Mouse (Mus musculus) cerebellum, postnatal 10 days (tissue): ENCODE data around the gene Ypel4.

Source experiments
- DNase-seq, 2 experiments: peaks; one replicate each; pipeline ENCODE4 v3.0.0; 2021; ENCODE audit warnings: mixed read lengths in 2 of 2

Ypel4 gene

DNA sequence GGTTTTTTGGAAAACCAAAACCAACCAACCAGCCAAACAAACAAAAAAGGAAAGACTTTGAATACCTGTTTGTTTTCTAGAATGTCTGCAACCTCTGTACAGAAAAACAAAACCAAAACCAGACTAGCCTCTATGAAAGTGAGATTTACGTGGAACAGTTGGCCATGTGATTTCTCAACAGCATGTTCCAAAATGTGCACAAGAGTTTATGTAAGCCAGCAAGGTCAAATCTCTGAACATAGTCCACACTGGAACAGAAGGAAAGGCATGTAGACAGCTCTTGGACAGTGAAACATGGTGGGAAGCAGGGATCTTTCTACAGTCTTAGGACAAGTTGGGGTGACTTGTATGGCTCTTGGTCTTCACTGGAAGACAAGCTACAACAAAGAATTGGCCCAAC, 28.0 kb downstream of the Ypel4 start:
- no peak for DNase-seq

DNA sequence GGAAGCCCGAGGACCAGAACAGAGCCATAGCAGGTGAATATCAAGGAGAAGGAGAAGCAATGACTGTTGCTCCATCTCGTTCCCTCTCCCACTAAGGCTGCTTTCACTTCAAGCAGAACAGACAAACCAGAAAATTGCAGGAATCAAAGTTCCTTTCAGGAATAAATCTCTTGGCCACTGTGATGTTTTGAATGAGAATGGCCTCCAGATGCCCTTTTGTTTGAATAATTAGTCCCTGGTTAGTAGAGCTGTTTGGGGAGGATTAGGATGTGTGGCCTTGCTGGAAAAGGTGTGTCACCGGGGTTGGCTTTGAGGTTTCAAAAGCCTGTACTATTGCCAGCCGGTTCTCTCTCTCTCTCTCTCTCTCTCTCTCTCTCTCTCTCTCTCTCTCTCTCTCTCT, 28.4 kb downstream of the Ypel4 start:
- DNase-seq = no peak

DNA sequence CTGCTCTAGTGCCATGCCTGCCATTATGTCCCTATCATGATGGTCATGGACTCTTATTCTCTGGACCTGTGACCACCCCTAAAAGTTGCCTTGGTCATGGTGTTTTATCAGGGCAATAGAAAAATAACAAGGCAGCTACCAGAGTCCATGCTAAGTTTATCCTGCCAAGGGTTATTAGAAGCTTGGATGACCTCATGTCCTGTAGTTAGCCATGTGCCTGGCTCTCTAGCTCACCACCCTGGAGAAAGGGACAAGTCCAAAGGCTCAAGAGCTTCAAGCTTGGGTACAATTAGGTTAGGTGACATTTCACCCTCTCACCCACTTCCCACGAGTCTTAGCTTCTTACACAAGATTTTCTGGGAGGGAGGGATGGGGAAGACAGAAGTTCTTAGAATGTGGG, 29.0 kb downstream of the Ypel4 start:
- DNase-seq = no peak

DNA sequence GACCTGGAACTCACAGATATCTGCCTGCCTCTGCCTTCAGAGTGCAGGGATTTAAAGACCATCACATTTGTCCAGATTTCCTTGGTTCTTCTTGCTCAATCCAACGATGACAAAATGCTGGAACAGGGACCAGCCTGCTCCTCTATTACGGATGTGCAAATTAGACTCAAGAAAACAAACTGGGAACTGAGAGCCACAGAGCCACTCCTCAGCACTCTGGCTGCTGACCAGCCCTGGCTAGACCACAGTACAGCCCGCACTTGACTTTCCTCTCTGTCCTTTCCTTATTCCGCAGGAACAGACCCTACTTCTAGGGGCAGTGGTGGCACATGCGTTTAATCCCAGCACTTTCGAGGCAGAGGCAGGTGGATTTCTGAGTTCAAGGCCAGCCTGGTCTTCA, 36.6 kb downstream of the Ypel4 start:
- DNase-seq = no peak

DNA sequence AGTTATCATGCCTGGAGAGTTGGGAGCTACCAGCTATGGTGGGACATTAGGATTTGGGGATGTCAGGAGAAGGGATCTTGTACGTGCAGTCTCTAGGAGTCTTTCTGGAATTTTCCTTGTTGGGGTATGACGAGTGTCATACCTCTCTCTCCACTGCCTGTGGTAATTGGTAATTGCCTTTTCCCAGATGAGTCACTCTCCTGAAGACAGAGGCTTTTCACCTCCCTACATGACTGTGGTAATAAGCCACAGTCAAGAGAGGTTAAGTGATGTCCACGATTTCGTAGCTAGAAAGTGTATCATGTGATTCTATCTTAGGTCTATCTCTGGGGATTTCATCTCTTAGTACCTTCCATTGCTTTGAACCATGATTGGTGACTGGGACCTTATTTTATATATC, 38.6 kb downstream of the Ypel4 start:
- no peak for DNase-seq

DNA sequence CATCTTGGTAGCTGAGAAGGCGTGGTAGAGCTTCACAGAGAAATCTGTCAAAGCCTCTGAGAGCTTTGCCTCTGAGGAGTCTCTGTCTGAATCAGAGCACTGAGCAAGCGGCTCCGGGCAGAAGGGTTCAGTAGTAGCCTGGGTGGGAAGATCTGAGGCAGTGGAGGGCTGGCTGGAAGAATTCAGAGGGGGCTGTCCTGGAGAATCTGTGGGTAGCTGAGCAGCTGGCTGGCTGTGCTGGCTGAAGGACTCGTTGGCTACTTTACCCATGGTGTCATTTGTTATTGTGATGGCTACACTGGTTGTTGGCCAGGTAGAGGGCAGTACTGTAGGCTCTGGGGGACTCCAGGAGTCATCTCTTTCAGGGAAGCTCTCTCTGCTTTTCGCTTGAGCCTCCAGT, 39.3 kb downstream of the Ypel4 start:
- DNase-seq = peak; percentile 38 to 41

DNA sequence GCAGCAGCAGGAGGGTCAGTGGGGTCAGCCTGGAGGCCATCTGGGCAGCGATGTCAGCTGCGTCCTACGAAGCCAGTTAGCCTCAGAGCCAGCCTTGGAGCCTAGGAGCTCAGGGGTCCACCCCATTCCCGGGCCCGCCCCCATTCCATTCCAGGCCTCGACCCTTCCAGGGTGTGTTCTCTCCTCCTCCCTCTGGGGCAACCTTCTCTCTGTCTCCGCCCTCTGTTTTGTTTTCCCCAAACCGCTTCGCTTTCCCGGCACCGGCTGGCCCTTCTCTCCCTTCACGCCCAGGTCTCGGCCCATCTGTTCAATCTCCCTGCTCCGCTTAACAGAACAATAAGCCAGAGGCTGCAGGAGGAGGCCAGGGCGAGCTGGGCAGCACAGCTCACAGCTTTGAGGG, 40.9 kb downstream of the Ypel4 start:
- DNase-seq = peak; percentile 84 to 87

DNA sequence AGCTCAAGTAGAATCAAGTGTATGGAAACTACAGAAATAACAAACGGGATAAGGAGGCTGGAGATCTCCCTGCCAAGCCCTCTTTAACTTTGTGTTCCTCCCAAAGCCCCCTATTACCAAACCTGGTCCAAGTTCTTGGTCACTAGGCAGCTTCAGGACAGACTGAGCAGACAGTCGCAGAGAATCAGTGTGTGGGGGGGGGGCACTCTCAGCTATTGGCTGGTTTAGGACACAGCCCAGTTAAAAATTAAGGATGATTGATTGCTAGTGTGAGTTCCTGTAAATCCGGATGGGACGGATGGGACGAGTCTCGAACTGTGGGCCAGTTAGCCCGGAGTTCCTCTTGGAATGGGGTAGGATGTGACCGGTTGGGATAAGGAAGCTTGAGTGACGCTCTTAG, 41.4 kb downstream of the Ypel4 start, which contains the start of gene Serping1:
TSS of gene Serping1 (minus strand) at position 204 of the 400 bp plus-strand sequence.
- peak; percentile 36 to 57 for DNase-seq

DNA sequence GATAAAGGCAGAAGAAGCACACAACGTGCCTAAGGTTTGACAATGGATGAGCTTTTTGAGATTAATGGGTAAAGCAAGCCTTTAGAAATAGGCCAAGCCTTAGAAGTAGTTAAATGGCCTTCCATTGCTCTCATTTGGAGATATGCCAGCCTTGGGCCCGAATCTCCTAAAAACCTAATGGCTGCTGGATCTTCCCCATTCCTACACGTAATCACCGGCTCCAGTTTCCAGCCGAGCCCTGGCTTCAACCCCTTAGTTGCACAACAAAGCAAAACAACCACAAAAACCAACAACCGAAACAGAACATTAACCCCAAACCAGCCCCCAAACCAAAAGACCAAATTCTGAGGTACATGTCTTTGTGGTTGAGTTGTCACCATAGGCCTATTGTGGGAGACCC, 41.8 kb downstream of the Ypel4 start:
- peak; percentile 34 to 43 for DNase-seq

DNA sequence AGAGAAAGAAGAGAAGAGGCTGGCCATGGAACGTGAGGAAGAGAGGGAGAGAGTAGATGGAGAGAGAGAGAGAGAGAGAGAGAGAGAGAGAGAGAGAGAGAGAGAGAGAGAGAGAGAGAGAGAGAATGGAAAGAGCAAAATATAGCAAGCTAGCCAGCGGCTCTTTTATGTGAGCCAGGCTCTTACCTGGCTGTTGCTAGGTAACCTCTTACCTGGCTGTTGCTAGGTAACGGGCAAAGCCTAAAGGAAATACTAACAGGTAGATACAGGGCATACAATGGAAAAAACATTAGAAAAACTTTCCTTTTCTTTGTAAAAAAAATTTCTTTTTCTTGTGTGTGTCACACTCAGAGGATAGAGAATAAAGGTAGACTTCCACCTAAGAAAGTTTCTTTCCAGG, 43.8 kb downstream of the Ypel4 start:
- DNase-seq = no peak

DNA sequence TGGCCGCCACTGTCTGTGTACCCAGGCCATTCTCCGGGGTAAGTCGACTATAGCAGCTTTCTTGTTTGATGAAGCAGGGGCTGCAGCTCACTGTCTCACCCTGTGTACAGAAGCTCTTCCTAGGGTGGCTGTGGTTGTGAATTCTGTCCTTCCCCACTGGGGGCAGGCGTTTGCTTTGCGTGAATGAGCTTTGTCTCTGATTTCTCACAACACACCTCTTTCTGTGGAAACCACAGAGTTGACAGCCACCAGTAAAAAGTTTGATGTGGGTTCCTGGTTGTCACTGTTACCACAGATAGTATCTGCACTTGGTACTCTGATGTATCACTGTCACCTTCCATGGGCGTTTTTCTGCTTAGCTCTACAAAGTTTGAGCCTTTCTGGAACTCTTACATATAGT, 45.4 kb downstream of the Ypel4 start:
- peak in 1 of 2 experiments; percentile 15 for DNase-seq

DNA sequence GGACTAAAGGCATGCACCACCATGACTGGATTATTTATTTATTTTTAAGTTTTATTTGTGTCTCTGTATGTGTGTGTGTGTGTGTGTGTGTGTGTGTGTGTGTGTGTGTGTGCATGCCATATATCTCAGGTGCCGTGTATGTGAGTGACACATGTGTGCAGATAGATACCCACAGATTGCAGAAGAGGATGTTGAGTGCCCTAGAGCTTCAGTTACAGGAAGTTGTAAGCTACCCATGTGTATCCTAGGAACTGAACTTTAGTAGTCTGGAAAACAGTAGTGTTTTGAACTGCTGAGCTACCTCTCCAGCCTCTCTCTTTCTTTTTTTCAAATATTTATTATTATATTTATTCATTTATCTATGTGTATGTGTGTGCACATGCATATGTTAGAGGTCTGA, 49.5 kb downstream of the Ypel4 start:
- DNase-seq = no peak

DNA sequence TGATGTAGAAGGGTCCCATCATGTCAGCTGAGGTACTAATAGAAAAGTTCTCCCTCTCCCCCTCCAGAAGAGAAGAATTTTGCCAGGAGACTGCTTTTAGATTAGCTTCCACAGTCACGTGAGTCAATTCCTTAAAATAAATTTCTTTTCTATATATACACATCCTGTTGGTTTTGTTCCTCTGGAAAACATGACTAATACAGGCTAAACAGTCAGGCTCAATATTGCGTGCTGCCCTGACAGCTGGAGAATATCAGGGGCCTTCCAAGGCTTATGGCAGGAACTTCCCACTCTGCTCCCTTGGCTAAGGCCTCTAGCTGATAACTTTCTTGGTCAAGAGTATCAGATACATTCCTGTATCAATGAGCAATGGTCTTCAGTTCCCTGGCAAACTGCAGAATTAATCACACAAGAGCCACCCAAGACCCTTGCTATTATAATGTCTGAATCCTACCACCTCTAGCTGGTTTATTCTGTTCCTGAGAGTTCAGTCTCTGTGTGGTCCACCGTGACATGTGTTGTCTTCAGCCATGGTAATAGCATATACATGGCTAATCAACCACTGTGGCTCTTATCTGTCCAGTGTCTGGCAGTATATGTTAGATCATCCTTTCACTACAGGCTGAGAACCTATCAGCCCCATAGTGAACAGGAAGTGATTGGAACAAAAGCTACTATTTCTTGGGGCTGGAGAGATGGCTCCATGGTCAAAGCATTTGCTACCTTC, 50.1 kb downstream of the Ypel4 start:
- no peak for DNase-seq
